Mouse (Mus musculus) ES-Bruce4 (cell line): ENCODE measurements around the gene C1qtnf3.

Experiments used
- CTCF ChIP-seq: IDR thresholded peaks from one replicate; pipeline ENCODE4 v1.8.1; 2011; ENCODE audit warnings: low read depth, low read length
- POLR2A ChIP-seq: IDR thresholded peaks from one replicate; pipeline ENCODE4 v1.8.1; 2011; ENCODE audit warnings: low read length; ENCODE audit not compliant: insufficient read depth

GRCm38 (mm10) chr15:10955156-10955555, 3.0 kb downstream of the C1qtnf3 start:
- TF ChIP-seq POLR2A (no peak), CTCF (no peak)
